Mouse (Mus musculus) megakaryocyte, embryonic 14.5 days (primary cell): ENCODE measurements at regions not wholly inside any gene's neighbourhood (a gene's known extent, or its start where the extent isn't known, plus 50 kb on each side); places are given as distances from the start of the nearest gene placed in this dataset.

Experiments
- H3K27me3 ChIP-seq: replicated peaks from 2 replicates; pipeline ENCODE3; 2012; ENCODE audit warnings: inconsistent platforms
- H3K36me3 ChIP-seq: replicated peaks from 2 replicates; pipeline ENCODE3; 2012; ENCODE audit warnings: low read length, inconsistent platforms, mixed read lengths
- H3K4me1 ChIP-seq: 2 replicates; pipeline ENCODE4 v1.6.1; 2012; ENCODE audit warnings: inconsistent platforms
- H3K4me3 ChIP-seq: replicated peaks from 2 replicates; pipeline ENCODE3; 2012; ENCODE audit warnings: moderate library complexity, mild to moderate bottlenecking, inconsistent platforms
- H3K9me3 ChIP-seq: 2 replicates; pipeline ENCODE4 v1.6.1; 2012; ENCODE audit warnings: inconsistent platforms
- FLI1 ChIP-seq: IDR thresholded peaks from 2 replicates; pipeline ENCODE4 v1.6.1; 2012; ENCODE audit warnings: low read length, inconsistent platforms, mixed read lengths
- GATA1 ChIP-seq: IDR thresholded peaks from 3 replicates; pipeline ENCODE4 v1.6.1; 2012; ENCODE audit warnings: mixed read lengths, low read length, inconsistent platforms, borderline replicate concordance

GRCm38 (mm10) chr4:34315848-34316247, 234.9 kb upstream of the Akirin2 start:
- H3K4me3 ChIP-seq = no peak overlapping the region
- H3K4me1 ChIP-seq = no peaks in the 10 kb centered on the region
- no peaks in the 10 kb centered on the region for H3K36me3 ChIP-seq
- H3K27me3 ChIP-seq = no peaks in the 10 kb centered on the region
- no peak for TF ChIP-seq FLI1
- TF ChIP-seq GATA1 = no peak
- peaks cover 9% of the 10 kb centered on the region for H3K9me3 ChIP-seq

GRCm38 (mm10) chr4:34322841-34323240, 227.9 kb upstream of the Akirin2 start:
- no peaks in the 10 kb centered on the region for H3K36me3 ChIP-seq
- H3K4me1 ChIP-seq = no peaks in the 10 kb centered on the region
- no peaks in the 10 kb centered on the region for H3K27me3 ChIP-seq
- no peak for TF ChIP-seq FLI1
- no peak for TF ChIP-seq GATA1
- no peaks in the 10 kb centered on the region for H3K9me3 ChIP-seq
- H3K4me3 ChIP-seq = no peak overlapping the region

- TF ChIP-seq FLI1 (no peak), GATA1 (no peak)
- no peak overlapping the region for H3K4me3 ChIP-seq
- no peaks in the 10 kb centered on the region for H3K27me3 ChIP-seq
- H3K4me1 ChIP-seq = no peaks in the 10 kb centered on the region
- peaks cover 3% of the 10 kb centered on the region; the same call in 1 of the 2 replicates for H3K9me3 ChIP-seq
- no peaks in the 10 kb centered on the region for H3K36me3 ChIP-seq
Observed at GRCm38 (mm10) chr4:34328151-34328785, 222.5 kb upstream of the Akirin2 start.

GRCm38 (mm10) chr4:34336971-34337797, 213.6 kb upstream of the Akirin2 start:
- no peak overlapping the region for H3K4me3 ChIP-seq
- H3K4me1 ChIP-seq = no peaks in the 10 kb centered on the region
- no peaks in the 10 kb centered on the region for H3K27me3 ChIP-seq
- H3K9me3 ChIP-seq = peaks cover 3% of the 10 kb centered on the region
- H3K36me3 ChIP-seq = no peaks in the 10 kb centered on the region
- TF ChIP-seq GATA1 (no peak), FLI1 (no peak)

GRCm38 (mm10) chr4:34337852-34338251, 212.9 kb upstream of the Akirin2 start:
- TF ChIP-seq FLI1 = no peak
- no peak for TF ChIP-seq GATA1
- no peaks in the 10 kb centered on the region for H3K27me3 ChIP-seq
- H3K9me3 ChIP-seq = peaks cover 3% of the 10 kb centered on the region
- H3K36me3 ChIP-seq = no peaks in the 10 kb centered on the region
- no peak overlapping the region for H3K4me3 ChIP-seq
- H3K4me1 ChIP-seq = no peaks in the 10 kb centered on the region

- Histone ChIP-seq H3K4me1 (no peaks in the 10 kb centered on the region), H3K9me3 (peaks cover 3% of the 10 kb centered on the region; the same call in 1 of the 2 replicates), H3K4me3 (no peak overlapping the region), H3K36me3 (no peaks in the 10 kb centered on the region), H3K27me3 (no peaks in the 10 kb centered on the region)
- no peak for TF ChIP-seq FLI1
- no peak for TF ChIP-seq GATA1
Observed at GRCm38 (mm10) chr4:34340057-34340456, 210.7 kb upstream of the Akirin2 start.

- H3K36me3 ChIP-seq = no peaks in the 10 kb centered on the region
- no peak overlapping the region for H3K4me3 ChIP-seq
- peaks cover 17% of the 10 kb centered on the region for H3K9me3 ChIP-seq
- no peaks in the 10 kb centered on the region for H3K27me3 ChIP-seq
- H3K4me1 ChIP-seq = no peaks in the 10 kb centered on the region
- TF ChIP-seq GATA1 (no peak), FLI1 (no peak)
Observed at GRCm38 (mm10) chr4:34371281-34372032, 179.3 kb upstream of the Akirin2 start.

- TF ChIP-seq FLI1 (no peak), GATA1 (no peak)
- Histone ChIP-seq H3K36me3 (no peaks in the 10 kb centered on the region), H3K9me3 (peaks cover under 1% of the 10 kb centered on the region), H3K4me3 (no peak overlapping the region), H3K4me1 (peaks cover 10% of the 10 kb centered on the region), H3K27me3 (no peaks in the 10 kb centered on the region)
Observed at GRCm38 (mm10) chr4:34386338-34386967, 164.3 kb upstream of the Akirin2 start.

- peaks cover 3% of the 10 kb centered on the region for H3K4me1 ChIP-seq
- TF ChIP-seq GATA1 = no peak
- no peak for TF ChIP-seq FLI1
- H3K36me3 ChIP-seq = no peaks in the 10 kb centered on the region
- H3K4me3 ChIP-seq = no peak overlapping the region
- H3K27me3 ChIP-seq = no peaks in the 10 kb centered on the region
- H3K9me3 ChIP-seq = peaks cover 7% of the 10 kb centered on the region
Observed at GRCm38 (mm10) chr4:34391499-34391898, 159.2 kb upstream of the Akirin2 start.
